Mouse (Mus musculus) myocyte (in vitro differentiated cells): ENCODE data around the gene Rnf4. TPM values are rescaled to one million over a fixed set of nuclear protein-coding genes. Genes with fewer than 3 reads are reported as not detected.

Experiments used
- H3K27me3 ChIP-seq: one replicate; pipeline ENCODE4 v1.6.1; 2011; ENCODE audit not compliant: control insufficient read depth, insufficient read depth, insufficient read length
- H3K36me3 ChIP-seq: one replicate; pipeline ENCODE4 v1.6.1; 2011; ENCODE audit not compliant: control insufficient read depth, insufficient read depth
- H3K4me2 ChIP-seq: one replicate; pipeline ENCODE4 v1.6.1; 2011; ENCODE audit warnings: low read depth, control low read depth
- H3K4me3 ChIP-seq: one replicate; pipeline ENCODE4 v1.5.1; 2011; ENCODE audit warnings: mild to moderate bottlenecking, control low read depth, moderate library complexity
- H3K79me2 ChIP-seq: one replicate; pipeline ENCODE4 v1.6.1; 2011; ENCODE audit not compliant: control insufficient read depth, insufficient read depth
- H3ac ChIP-seq: one replicate; pipeline ENCODE4 v1.6.1; 2011; ENCODE audit not compliant: control insufficient read depth, insufficient read length
- CEBPB ChIP-seq: IDR thresholded peaks from 2 replicates; pipeline ENCODE4 v1.6.1; 2011; ENCODE audit warnings: mild to moderate bottlenecking, moderate library complexity; ENCODE audit not compliant: poor library complexity, insufficient read depth, severe bottlenecking
- E2F4 ChIP-seq: IDR thresholded peaks from one replicate; pipeline ENCODE4 v1.6.1; 2011; ENCODE audit warnings: mild to moderate bottlenecking, control low read depth, moderate library complexity; ENCODE audit not compliant: insufficient read depth
- MAX ChIP-seq: IDR thresholded peaks from one replicate; pipeline ENCODE4 v1.6.1; 2011; ENCODE audit warnings: low read depth, mild to moderate bottlenecking, control low read depth
- MYOD1 ChIP-seq, 3 experiments: IDR thresholded peaks; one replicate each; pipeline ENCODE4 v1.6.1; 2011; ENCODE audit warnings: control low read depth in 2 of 3, low read depth in 2 of 3, mild to moderate bottlenecking in 2 of 3, moderate library complexity in 1 of 3; ENCODE audit not compliant: insufficient read length in 2 of 3, control insufficient read depth in 1 of 3
- MYOG ChIP-seq, 3 experiments: IDR thresholded peaks; one replicate each; pipeline ENCODE4 v1.6.1; 2011; ENCODE audit warnings: control low read depth in 2 of 3, low read depth in 2 of 3, mild to moderate bottlenecking in 2 of 3; ENCODE audit not compliant: insufficient read length in 2 of 3, control insufficient read depth in 1 of 3, insufficient read depth in 1 of 3
- POLR2A ChIP-seq: IDR thresholded peaks from one replicate; pipeline ENCODE4 v1.6.1; 2011; ENCODE audit warnings: low read depth, mild to moderate bottlenecking, control low read depth, moderate library complexity; ENCODE audit not compliant: insufficient read length
- POLR2AphosphoS2 ChIP-seq: IDR thresholded peaks from one replicate; pipeline ENCODE4 v1.6.1; 2011; ENCODE audit warnings: low read depth, control low read depth; ENCODE audit not compliant: insufficient read length
- REST ChIP-seq: IDR thresholded peaks from one replicate; pipeline ENCODE4 v1.6.1; 2011; ENCODE audit warnings: mild to moderate bottlenecking, control low read depth, moderate library complexity; ENCODE audit not compliant: insufficient read depth, insufficient read length
- SRF ChIP-seq: IDR thresholded peaks from one replicate; pipeline ENCODE4 v1.6.1; 2011; ENCODE audit warnings: low read depth; ENCODE audit not compliant: control insufficient read depth, insufficient read length
- TCF12 ChIP-seq: IDR thresholded peaks from one replicate; pipeline ENCODE4 v1.6.1; 2011; ENCODE audit warnings: mild to moderate bottlenecking, control low read depth; ENCODE audit not compliant: poor library complexity, insufficient read depth, severe bottlenecking
- TCF3 ChIP-seq: IDR thresholded peaks from one replicate; pipeline ENCODE4 v1.6.1; 2011; ENCODE audit warnings: low read depth, control low read depth; ENCODE audit not compliant: insufficient read length
- USF1 ChIP-seq: IDR thresholded peaks from one replicate; pipeline ENCODE4 v1.6.1; 2011; ENCODE audit warnings: low read depth, mild to moderate bottlenecking, control low read depth, moderate library complexity
- polyA plus RNA-seq: library from polyadenylated mRNA; unstranded; fragments of >200 nt; fragmentation: generic; extraction: Trizol; gene quantifications from one replicate; pipeline ENCODE4 v1.2.1, GENCODE M21; 2012; ENCODE audit warnings: missing spikeins

The Rnf4 gene
- polyA plus RNA-seq, 1 experiment: 78.2 TPM

DNA sequence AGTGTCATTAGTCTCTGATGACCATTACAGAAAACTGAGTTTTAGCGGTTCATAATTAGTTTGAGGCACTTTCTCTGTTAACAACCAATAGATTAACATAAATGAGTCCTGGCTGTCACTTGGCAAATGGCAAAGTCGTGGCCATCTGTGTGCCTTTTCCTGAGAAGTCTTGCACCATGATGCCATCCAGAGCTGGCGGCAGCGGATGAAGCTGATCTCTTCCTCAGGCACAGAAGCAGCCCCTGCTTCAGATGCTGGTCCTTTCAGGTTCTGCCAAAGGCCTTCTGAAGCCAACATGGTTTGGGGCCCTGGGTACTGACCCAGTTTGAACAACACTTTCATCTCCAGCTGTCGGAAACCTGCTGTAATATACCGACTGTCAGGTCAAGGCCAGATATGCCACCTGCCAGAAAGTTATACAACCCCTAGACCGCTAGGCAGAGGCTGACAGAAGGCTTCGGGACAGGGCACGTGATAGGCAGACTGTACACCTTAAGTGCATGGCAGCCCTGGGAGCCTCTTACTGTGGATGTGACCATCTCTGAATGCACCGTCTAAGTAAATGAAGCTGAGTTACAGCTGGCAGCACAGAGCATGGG, 37.1 kb upstream of the Rnf4 start:
- Histone ChIP-seq H3ac (no peak overlapping the region), H3K4me3 (no peak overlapping the region), H3K36me3 (no peaks in the 10 kb centered on the region), H3K4me2 (no peak overlapping the region), H3K27me3 (peaks cover 89% of the 10 kb centered on the region), H3K79me2 (no peaks in the 10 kb centered on the region)
- TF ChIP-seq MAX: no peak
- TF ChIP-seq REST: no peak
- no peak for TF ChIP-seq USF1
- no peak for TF ChIP-seq POLR2A
- TF ChIP-seq MYOG (IDR thresholded peaks at IDR 0.05; ENCODE audit: control insufficient read depth in 1 of 3, insufficient read depth in 1 of 3, insufficient read length in 2 of 3, low read depth in 2 of 3): no peak
- no peak for TF ChIP-seq POLR2AphosphoS2
- no peak for TF ChIP-seq TCF12
- TF ChIP-seq TCF3: no peak
- no peak for TF ChIP-seq E2F4
- no peak for TF ChIP-seq SRF
- no peak for TF ChIP-seq CEBPB
- TF ChIP-seq MYOD1 (IDR thresholded peaks at IDR 0.05; ENCODE audit: control insufficient read depth in 1 of 3, insufficient read length in 2 of 3, low read depth in 2 of 3): no peak

DNA sequence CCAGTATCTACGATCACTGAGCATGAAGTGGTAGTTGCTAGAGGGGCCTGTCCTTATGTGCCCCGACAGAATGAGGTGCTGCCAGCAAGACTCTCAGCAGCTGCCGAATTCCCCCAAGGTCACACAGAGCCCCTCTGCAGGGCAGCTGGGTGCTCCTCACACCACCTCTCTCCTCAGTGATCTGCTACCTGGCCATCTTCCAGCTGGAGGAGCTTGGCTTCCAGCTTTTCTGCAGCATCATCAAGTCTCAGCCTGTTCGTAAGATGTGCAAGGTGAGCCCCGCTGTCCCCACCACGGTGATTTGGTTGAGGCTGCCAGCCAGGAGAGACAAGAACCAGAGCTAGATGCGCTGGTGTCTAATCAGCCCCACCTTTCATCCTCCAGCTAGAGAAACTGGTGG, 33.7 kb upstream of the Rnf4 start:
- TF ChIP-seq REST (no peak), SRF (no peak), CEBPB (no peak), POLR2AphosphoS2 (no peak), POLR2A (no peak), MYOG (IDR thresholded peaks at IDR 0.05; ENCODE audit: control insufficient read depth in 1 of 3, insufficient read depth in 1 of 3, insufficient read length in 2 of 3, low read depth in 2 of 3) (no peak), TCF3 (no peak), MYOD1 (IDR thresholded peaks at IDR 0.05; ENCODE audit: control insufficient read depth in 1 of 3, insufficient read length in 2 of 3, low read depth in 2 of 3) (no peak)
- Histone ChIP-seq H3K79me2 (no peaks in the 10 kb centered on the region), H3K36me3 (no peaks in the 10 kb centered on the region)

DNA sequence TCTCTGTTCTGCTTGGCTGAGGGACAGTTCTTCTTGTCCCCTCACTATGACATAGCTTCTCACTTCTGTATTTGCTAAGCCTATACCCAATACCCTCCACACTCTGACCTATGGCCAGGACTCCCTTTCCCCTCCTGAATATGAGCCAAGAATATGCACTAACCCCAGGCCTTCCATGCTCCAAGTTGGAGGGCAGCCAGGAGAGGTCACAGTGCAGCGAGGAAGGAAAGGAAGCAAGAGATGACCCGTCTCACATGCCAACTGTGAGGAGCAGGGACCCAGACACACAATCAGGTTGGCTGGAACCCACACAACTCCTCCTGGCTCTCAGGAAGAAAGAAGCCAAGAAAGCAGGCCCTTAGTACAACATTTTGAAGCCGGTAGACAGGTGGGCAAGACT, 27.1 kb upstream of the Rnf4 start:
- H3K4me3 ChIP-seq: no peak overlapping the region
- no peak overlapping the region for H3ac ChIP-seq
- H3K27me3 ChIP-seq: peaks cover 83% of the 10 kb centered on the region
- no peak for TF ChIP-seq POLR2AphosphoS2
- no peak for TF ChIP-seq MAX
- no peak for TF ChIP-seq REST
- TF ChIP-seq USF1: no peak
- no peak for TF ChIP-seq POLR2A
- TF ChIP-seq MYOD1 (IDR thresholded peaks at IDR 0.05; ENCODE audit: control insufficient read depth in 1 of 3, insufficient read length in 2 of 3, low read depth in 2 of 3): no peak
- TF ChIP-seq SRF: no peak
- no peak for TF ChIP-seq MYOG (IDR thresholded peaks at IDR 0.05; ENCODE audit: control insufficient read depth in 1 of 3, insufficient read depth in 1 of 3, insufficient read length in 2 of 3, low read depth in 2 of 3)
- TF ChIP-seq CEBPB: no peak
- TF ChIP-seq TCF12: no peak
- TF ChIP-seq TCF3: no peak
- TF ChIP-seq E2F4: no peak
- no peak overlapping the region for H3K4me2 ChIP-seq
- H3K36me3 ChIP-seq: no peaks in the 10 kb centered on the region
- no peaks in the 10 kb centered on the region for H3K79me2 ChIP-seq

More for the DNA sequence above, 33.7 kb upstream of the Rnf4 start:
- H3K4me2 ChIP-seq: no peak overlapping the region
- no peak overlapping the region for H3K4me3 ChIP-seq
- peaks cover 90% of the 10 kb centered on the region for H3K27me3 ChIP-seq
- H3ac ChIP-seq: no peak overlapping the region

GRCm38 (mm10) chr5:34319491-34320034, 16.5 kb upstream of the Rnf4 start:
- Histone ChIP-seq H3K4me2 (no peak overlapping the region), H3ac (no peak overlapping the region), H3K36me3 (no peaks in the 10 kb centered on the region), H3K4me3 (no peak overlapping the region), H3K79me2 (no peaks in the 10 kb centered on the region), H3K27me3 (no peaks in the 10 kb centered on the region)
- TF ChIP-seq MYOD1 (IDR thresholded peaks at IDR 0.05; ENCODE audit: control insufficient read depth in 1 of 3, insufficient read length in 2 of 3, low read depth in 2 of 3) (no peak), USF1 (no peak), E2F4 (no peak), REST (no peak), POLR2AphosphoS2 (no peak), TCF12 (no peak), POLR2A (no peak), SRF (no peak)
